Mouse (Mus musculus): ENCODE measurements around the gene Spon1.

The Spon1 gene

GRCm38 (mm10) chr7:113837151-113837550 is 71.4 kb downstream of the Spon1 start:
- DNase-seq (ENCODE audit: low read depth in 1 of 2, low spot score in 2 of 2), result no peak

- no peak for DNase-seq (ENCODE audit: low read depth in 1 of 2, low spot score in 2 of 2)
Observed at GRCm38 (mm10) chr7:113839431-113839830, 73.6 kb downstream of the Spon1 start.

DNA sequence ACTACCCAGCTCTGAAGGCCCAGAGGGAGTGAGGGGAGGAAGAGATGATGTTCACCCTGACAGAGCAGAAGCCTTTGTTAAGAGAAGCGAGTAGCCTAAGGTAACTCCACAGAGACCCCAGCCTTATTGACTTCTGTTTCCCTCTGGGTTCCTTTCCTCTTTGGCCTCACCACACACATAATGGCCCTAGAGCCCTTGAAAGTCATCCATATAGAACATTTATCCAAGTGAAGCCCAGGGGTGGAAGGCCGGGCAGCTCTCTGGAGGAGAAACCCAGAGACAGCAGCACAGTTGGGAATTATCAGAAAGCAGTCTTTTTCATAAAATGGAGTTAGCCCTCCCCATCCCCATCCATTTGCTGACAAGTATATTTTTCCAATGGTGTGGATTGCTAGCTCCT is 75.7 kb downstream of the Spon1 start:
- no peak for DNase-seq (ENCODE audit: low read depth in 1 of 2, low spot score in 2 of 2)

- DNase-seq (ENCODE audit: low read depth in 1 of 2, low spot score in 2 of 2), result no peak
Observed at GRCm38 (mm10) chr7:113843150-113843549, 77.4 kb downstream of the Spon1 start.

- DNase-seq (ENCODE audit: low read depth in 1 of 2, low spot score in 2 of 2), result no peak
Observed at GRCm38 (mm10) chr7:113845191-113845590, 79.4 kb downstream of the Spon1 start.

GRCm38 (mm10) chr7:113846553-113846952 is 80.8 kb downstream of the Spon1 start:
- no peak for DNase-seq (ENCODE audit: low read depth in 1 of 2, low spot score in 2 of 2)

GRCm38 (mm10) chr7:113847041-113847819 is 81.4 kb downstream of the Spon1 start:
- no peak for DNase-seq (ENCODE audit: low read depth in 1 of 2, low spot score in 2 of 2)

- no peak for DNase-seq (ENCODE audit: low read depth in 1 of 2, low spot score in 2 of 2)
Observed at GRCm38 (mm10) chr7:113850389-113850788, 84.6 kb downstream of the Spon1 start.

DNA sequence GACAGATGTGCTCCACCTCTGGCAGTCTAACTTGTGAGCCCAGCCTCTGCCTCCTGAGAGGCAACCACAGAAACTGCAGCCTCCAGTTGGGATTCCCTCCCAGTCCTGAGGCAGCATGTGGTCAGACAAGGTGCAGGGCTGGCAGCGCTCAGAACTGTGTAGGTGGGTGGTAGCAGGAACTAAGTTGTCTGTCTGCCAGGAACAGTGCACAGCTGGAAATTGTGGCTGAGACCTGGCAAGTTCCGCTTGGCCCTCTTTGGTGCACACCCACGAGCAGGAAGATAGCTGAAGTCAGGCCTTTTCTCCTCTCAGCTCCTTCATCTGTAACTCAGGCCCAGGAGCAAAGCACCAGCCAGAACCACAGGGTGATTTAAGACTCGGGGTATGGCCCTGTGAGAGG is 89.6 kb downstream of the Spon1 start:
- no peak for DNase-seq (ENCODE audit: low read depth in 1 of 2, low spot score in 2 of 2)

- DNase-seq (ENCODE audit: low read depth in 1 of 2, low spot score in 2 of 2), result no peak
Observed at GRCm38 (mm10) chr7:113856067-113856466, 90.3 kb downstream of the Spon1 start.

GRCm38 (mm10) chr7:113859480-113859881 is 93.7 kb downstream of the Spon1 start:
- DNase-seq (ENCODE audit: low read depth in 1 of 2, low spot score in 2 of 2), result no peak

DNA sequence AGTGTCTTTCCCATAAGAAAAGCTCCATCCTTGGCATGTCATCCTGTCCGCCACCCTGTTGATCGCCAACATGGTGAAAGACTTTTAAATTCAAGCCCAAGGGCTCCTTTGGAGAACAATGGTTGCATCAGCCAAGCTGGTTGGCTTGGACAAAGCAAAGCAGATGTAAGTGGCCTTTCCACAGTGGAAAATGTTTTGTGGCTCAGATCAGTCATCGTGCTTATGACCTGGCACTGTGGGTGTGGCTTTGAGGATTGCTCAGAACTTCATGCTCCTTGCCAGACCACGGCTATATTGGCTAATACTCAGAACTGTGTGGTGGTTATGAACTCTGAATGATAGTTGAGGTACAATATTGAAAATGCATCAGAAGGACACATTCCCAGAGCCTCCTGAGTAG is 96.2 kb downstream of the Spon1 start:
- no peak for DNase-seq (ENCODE audit: low read depth in 1 of 2, low spot score in 2 of 2)

GRCm38 (mm10) chr7:113872846-113873245 is 107.0 kb downstream of the Spon1 start:
- no peak for DNase-seq (ENCODE audit: low read depth in 1 of 2, low spot score in 2 of 2)

DNA sequence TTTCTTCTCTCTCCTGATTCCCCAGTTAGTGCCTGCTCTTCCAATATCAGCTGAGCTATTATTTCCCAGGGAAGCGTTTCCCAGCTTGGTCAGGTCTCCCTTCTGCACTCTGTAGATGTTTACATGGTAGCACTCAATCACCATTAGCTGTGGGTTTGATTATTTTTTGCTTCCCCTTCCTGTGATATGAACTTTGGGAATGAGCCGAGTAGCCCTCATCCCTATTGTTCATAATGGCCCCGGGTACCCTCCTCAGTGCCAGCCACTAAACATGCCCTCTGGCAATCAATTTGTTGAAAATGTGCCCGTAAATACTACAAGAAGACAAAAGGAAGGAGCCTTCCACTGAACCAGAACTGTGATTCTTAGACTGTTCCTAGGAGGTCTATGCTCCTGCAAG is 111.7 kb downstream of the Spon1 start:
- no peak for DNase-seq (ENCODE audit: low read depth in 1 of 2, low spot score in 2 of 2)

DNA sequence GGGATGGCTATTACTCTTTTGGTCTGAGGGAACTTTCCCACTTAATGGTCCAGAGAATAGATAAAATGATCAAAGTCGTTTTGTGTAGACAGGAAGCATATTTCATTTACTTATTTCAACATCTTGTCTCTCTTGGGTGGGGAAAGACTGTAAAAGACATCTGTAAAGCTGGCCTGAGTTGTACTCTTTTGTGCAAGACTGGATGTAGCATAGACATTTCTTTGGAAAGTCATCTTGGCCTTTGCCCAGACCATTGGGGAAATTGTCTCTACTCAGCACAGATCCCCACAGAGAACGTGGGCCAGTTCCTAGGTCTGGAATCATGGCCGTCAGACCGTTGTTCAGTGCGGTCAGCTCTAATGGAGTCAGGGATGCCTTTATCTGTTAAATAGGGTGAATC is 112.1 kb downstream of the Spon1 start:
- no peak for DNase-seq (ENCODE audit: low read depth in 1 of 2, low spot score in 2 of 2)

- no peak for DNase-seq (ENCODE audit: low read depth in 1 of 2, low spot score in 2 of 2)
Observed at GRCm38 (mm10) chr7:113879085-113879501, 113.3 kb downstream of the Spon1 start.

DNA sequence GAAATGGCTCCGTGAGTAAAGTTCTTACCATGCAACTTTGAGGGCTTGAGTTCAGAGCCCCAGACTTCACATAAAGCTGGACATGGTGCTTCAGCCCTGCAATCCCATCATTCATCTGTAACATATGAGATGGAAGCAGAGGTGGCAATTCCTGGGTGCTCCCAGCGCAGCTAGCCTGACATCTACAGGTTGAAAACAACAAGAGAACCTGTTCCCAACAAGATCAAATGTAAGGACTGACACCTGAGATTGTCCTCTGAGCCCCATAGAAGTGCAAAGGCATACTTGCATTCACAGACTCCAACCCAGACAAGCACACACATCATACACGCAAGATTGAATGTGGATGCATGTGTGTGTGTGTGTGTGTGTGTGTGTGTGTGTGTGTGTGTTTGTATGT is 114.2 kb downstream of the Spon1 start:
- DNase-seq (ENCODE audit: low read depth in 1 of 2, low spot score in 2 of 2), result no peak

DNA sequence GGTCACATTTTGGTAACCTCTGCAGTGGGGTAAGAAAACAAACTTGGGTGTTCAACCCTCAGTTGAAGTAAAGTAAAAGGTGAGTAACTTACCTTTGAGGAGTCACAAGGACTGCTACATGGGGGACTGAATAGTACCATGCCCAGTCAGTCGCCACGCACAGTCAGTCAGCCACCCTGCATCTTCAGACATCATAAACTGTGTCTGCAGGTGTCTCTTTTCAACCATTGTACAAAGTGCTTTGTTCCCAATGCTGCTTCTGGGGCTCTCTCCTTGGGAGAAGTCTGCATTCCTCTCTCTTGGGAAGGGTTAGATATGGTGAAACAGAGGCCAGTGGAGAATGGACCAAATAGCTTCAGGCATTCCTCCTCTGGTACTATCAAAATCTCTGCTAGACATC is 125.0 kb downstream of the Spon1 start:
- DNase-seq (ENCODE audit: low read depth in 1 of 2, low spot score in 2 of 2), result no peak

GRCm38 (mm10) chr7:113891491-113891890 is 125.7 kb downstream of the Spon1 start:
- no peak for DNase-seq (ENCODE audit: low read depth in 1 of 2, low spot score in 2 of 2)

DNA sequence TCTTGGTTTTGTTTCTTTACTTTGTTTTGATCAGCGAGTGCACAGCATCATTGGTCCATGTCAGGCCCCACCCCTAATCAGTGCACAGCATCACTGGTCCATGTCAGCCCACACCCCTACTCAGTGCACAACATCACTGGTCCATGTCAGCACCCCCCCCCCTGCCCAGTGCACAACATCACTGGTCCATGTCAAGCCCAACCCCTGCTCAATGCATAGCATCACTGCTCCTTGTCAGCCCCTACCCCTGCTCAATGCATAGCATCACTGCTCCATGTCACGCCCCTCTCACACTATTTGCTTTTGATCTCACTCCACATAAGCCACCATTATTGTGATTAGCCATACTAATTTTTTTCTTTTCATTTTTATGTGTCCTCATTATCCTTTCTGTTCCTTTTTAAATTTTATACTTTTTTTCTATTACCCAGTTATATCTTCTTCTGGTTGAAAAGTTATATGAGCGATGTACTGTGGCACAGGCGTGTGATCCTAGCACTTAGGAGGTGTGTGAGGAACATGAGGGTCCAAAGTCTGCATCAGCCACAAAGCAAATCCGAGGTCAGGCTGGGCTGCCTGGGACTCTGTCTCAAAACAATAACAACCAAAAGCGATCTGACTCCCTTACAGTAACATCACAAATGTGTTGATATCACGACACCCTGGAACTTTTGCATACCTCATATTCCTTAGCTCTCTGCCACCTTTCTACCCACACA is 128.3 kb downstream of the Spon1 start:
- no peak for DNase-seq (ENCODE audit: low read depth in 1 of 2, low spot score in 2 of 2)

DNA sequence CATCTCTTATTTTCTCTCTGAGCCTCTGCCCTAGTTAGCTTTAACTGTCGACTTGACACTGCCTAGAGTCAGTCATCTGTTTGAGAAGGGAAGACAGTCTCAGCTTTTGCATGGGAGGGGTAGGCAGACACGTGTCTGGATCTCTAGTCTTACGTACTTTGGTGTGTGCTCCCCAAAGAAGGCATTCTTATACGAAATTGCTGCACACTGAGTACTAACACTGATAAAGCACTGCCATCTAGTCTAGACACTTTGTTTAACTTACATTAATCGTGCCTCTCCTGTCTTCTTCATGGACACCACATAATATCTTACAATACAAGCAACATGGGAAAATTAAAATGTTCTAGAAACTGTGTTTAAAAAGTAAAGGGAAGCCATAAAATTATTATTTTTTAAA is 129.5 kb downstream of the Spon1 start:
- no peak for DNase-seq (ENCODE audit: low read depth in 1 of 2, low spot score in 2 of 2)

DNA sequence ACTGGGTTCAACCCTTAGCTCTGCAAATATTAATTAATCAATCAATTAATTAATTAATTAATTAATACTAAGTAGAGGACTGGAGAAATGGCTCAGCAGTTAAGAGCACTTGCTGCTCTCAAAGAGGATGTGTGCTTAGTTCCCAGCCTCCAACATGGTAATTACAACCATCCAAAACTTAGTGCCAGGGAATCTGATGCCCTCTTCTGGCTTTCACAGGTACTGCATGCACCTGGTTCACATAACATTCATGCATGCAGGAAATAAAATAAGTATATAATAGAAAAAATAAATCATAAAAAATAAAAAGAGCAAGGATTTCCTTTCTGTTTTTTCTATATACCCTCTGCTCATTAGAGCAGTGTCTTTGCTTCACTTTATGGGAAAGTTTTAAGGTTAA is 132.6 kb downstream of the Spon1 start:
- DNase-seq (ENCODE audit: low read depth in 1 of 2, low spot score in 2 of 2), result no peak

GRCm38 (mm10) chr7:113901511-113901910 is 135.7 kb downstream of the Spon1 start:
- no peak for DNase-seq (ENCODE audit: low read depth in 1 of 2, low spot score in 2 of 2)
